Mouse (Mus musculus) effector memory CD4-positive, alpha-beta T cell, adult 7 months (primary cell): ENCODE data around the gene Uhrf1. TPM values are rescaled to one million over a fixed set of nuclear protein-coding genes. Genes with fewer than 3 reads are reported as not detected.

Source experiments
- polyA plus RNA-seq: library from polyadenylated mRNA; unstranded; fragments of 100-300 nt; shearing (Covaris generic); gene quantifications from one replicate; pipeline ENCODE4 v1.2.1, GENCODE M21; 2017

The Uhrf1 gene
- polyA plus RNA-seq = 7.4 TPM

GRCm38 (mm10) chr17:56303160-56303846, at the start of gene Uhrf1:
Gene Uhrf1 (plus strand): TSS chr17:56303321.

GRCm38 (mm10) chr17:56256239-56256881, 46.8 kb upstream of the Uhrf1 start, which contains the start of gene Fem1a:
Gene Fem1a (plus strand): TSS chr17:56256810.

DNA sequence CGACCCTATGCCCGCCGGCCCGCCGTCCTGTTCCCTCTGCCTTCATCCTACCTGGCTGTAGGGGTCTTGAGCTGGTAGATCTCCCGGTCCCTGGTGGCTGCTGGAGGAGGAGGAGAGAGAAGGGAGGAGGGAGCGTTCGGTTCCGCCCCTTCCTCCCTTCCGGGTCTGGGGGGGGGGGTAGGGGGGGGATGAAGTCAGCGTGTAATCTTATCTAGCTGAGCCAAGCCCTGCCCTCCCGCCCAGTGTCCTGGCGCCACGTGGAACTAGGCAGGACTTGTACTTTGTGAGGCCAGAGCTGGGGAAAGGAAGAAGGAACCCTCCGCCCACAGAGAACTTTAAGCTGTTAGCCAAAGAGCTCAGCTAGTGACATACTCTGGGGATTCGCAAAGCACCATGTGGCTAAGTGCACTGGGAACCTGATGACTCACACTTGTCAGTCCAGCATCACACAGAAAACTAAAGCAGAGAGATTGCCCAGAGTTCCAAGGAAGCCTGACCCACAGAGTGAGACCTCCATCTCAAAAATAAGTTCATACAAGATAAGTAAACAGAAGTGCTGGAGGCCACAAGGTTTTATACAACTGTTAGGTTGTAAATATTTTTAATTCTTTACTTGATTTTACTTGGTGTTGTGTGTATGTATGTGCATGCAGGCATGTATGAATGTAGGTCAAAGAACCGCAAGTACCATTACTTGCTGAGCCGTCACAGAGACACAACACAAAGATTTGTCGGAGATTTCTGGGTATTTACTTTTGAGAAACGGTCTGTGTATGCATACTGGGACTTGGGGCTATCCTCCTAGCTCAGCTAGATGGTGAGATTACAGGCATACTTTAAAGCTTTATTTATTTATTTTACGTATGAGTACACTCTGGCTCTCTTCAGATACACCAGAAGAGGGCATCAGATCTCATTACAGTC, 26.2 kb upstream of the Uhrf1 start, which contains the start of gene Ticam1:
Ticam1 (minus strand) TSS at position 144 of the 924 bp plus-strand sequence.

DNA sequence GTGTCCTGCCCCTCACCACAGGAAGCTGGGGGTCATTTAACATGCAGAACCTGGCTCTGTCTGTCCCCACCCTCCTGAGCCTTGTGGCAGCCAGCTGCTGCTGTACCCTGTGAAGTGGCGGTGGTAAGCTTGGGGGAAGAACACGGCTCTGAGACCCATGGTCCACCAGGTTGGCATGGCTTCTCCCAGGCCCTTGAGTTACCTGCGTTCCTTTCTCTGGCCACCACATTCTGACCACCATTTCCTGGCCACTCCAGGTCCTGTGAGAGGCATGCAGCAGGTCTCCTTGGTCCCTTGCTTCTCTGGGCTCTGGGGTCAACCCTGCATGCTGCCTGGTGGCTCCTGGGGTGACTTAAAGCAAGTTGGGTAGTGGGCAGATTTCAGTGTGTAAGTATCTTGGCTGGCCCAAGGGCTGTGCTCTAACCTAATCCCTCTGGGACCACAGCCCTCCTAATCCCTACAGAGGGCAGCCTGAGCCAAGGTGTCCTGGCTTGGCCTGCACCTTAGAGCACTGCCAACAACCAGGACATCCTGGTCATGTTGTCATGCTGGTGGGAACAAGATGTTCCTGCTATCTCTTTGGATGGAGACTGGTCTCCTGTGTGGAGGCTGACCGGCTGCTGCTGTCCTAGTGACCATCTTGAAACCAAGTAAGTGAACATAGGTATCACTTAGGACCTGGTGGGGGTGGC, 10.4 kb upstream of the Uhrf1 start, which contains the start of gene Plin3:
Plin3 (minus strand) TSS at position 343 of the 692 bp plus-strand sequence.

DNA sequence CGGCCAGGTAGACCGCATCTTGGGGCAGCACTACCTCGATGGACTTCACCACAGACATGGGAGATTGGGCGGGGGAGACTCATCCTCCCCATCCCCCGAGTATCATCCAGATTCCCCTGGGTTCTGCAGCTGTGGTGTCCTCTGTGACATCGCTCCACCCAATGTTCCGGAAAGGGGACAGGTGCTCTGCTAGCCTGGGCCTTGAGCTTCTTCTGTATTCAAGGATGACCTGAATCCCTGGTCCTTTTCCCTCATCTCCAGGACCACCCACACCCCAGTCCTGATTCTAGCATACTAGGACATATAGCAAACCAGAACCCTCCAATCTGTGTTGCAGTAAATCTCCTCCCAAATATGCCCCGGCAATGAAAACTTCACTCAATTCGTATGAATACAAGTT, 2.9 kb upstream of the Uhrf1 start, which contains the start of gene Arrdc5:
Arrdc5 (minus strand) TSS at position 101 of the 400 bp plus-strand sequence.

DNA sequence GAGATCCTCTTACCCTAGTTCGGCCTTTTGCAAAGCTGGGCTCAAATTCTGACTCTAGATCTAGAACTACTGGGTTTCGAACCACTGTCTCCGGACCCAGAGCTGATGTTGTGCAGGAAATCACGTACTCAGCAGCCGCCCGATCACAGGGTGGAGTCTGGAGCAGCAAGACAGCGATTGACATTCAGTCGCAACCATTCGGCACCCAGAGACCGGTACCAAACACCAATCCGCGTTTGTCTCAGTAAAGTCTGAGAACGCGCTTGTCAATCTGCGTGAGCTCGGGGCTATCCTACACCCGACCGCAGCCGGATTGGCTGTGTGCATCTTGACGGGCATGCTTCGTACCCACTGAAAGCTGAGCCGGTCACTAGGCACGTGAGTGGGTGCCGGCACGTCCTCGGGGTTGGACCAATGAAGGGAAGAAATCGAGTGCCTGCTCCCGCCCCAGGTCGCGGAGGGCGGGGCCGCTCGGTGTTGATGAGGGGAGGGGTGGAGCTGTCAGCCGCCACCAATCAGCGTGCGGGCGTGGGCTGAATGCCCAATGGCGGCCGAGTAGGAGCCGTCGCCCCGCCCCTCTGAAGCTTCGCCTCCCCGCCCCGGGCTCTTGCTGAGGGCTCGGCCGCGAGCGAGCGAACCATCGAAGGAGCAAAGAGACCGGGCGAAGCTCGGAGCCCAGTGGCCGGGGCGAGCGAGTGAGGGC, 22.5 kb downstream of the Uhrf1 start, which contains the start of gene Kdm4b:
Kdm4b (plus strand) TSS at position 613 of the 703 bp plus-strand sequence.

Other genes with a start within 250 kb of the Uhrf1 start
- 64.9 TPM for gene Ubxn6, start 228.3 kb upstream of the Uhrf1 start, polyA plus RNA-seq
- gene Hdgfl2, start 223.7 kb upstream of the Uhrf1 start, polyA plus RNA-seq = 113 TPM
- gene Plin4, start 193.5 kb upstream of the Uhrf1 start, polyA plus RNA-seq = not detected
- not detected for gene Plin5, start 185.7 kb upstream of the Uhrf1 start, polyA plus RNA-seq
- not detected for gene Lrg1, start 181.3 kb upstream of the Uhrf1 start, polyA plus RNA-seq
- gene Sema6b, start 163.0 kb upstream of the Uhrf1 start, polyA plus RNA-seq = not detected
- 22.7 TPM for gene Tnfaip8l1, start 140.8 kb upstream of the Uhrf1 start, polyA plus RNA-seq
- 48.9 TPM for gene Mydgf, start 119.4 kb upstream of the Uhrf1 start, polyA plus RNA-seq
- 44.4 TPM for gene Dpp9, start 84.4 kb upstream of the Uhrf1 start, polyA plus RNA-seq
- gene Fem1a, start 46.5 kb upstream of the Uhrf1 start, polyA plus RNA-seq = 10.0 TPM
- 2.6 TPM for gene Ticam1, start 26.5 kb upstream of the Uhrf1 start, polyA plus RNA-seq
- 20.5 TPM for gene Plin3, start 10.4 kb upstream of the Uhrf1 start, polyA plus RNA-seq
- gene Arrdc5, start 3.0 kb upstream of the Uhrf1 start, polyA plus RNA-seq = not detected
- gene Kdm4b, start 22.7 kb downstream of the Uhrf1 start, polyA plus RNA-seq = 55.6 TPM
- 2.5 TPM for gene Ptprs, start 173.2 kb downstream of the Uhrf1 start, polyA plus RNA-seq
- not detected for gene Znrf4, start 209.1 kb downstream of the Uhrf1 start, polyA plus RNA-seq